Mouse (Mus musculus): Measurements from ENCODE around the gene Aldh18a1. TPM values are rescaled to one million over a fixed set of nuclear protein-coding genes. Genes with fewer than 3 reads are reported as not detected.
A peak's percentile ranks its signal among the peaks of the same experiment; 100 is the strongest.
"Not testable (repeated sequence)": the region's sequence is repeated elsewhere in the genome, so short reads cannot be mapped to it uniquely, and the experiment has no call there.

Gene Aldh18a1
- polyA plus RNA-seq, 1 experiment from 2014 or later, result 51.6 TPM

DNA sequence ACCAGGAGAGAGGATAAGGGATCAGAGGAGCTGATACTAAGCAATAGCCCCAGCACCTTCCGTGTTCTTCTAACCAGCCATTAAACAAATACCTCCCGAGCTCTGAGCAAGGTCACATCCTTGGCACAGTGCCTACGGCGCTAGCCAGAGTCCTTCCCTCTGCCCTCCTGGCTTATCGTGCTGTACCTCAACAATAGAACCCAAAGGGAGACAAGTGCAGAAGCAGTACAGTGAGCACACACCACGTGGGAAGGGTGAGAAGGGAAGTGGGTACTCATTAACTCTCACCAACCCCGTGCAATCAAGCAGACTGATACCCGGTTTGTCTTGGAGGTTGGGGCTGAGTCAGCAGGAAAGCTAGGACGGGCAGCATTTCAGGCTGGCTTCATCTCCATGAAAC is 17.5 kb downstream of the Aldh18a1 start:
- H3K4me2 ChIP-seq (replicated peaks; ENCODE audit: low read depth, low read length), result no peak overlapping the region
- peaks cover 83% of the 10 kb centered on the region for H3K36me3 ChIP-seq (ENCODE audit: control insufficient read depth, insufficient read depth, low read length)

DNA sequence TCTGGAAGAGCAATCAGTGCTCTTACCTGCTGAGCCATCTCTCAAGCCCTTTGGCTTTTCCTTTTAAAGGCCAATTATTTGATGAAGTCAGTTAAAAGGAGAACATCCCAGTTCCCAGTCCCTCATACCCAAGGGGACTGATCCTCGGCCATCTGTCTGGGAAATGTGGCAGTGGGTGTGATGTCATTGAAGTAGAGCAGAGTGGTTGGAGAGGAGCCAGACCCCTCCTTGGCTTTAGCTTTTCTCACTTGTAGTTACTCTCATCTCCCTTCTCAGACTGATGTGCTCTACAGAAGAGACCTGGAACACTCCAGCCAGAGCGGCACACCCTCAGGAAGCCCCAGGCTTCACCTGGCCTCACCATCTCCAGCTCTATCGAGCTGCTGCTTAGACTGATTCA is 20.6 kb downstream of the Aldh18a1 start:
- peaks cover 86% of the 10 kb centered on the region for H3K36me3 ChIP-seq (ENCODE audit: control insufficient read depth, insufficient read depth, low read length)
- peaks cover 6% of the 10 kb centered on the region; the same call in 1 of the 2 replicates for H3K9me3 ChIP-seq (ENCODE audit: control insufficient read depth, low read length)
- H3K27ac ChIP-seq (ENCODE audit: low read depth, low read length), result no peak overlapping the region
- no peak overlapping the region for H3K4me3 ChIP-seq (ENCODE audit: low read length)
- no peak overlapping the region for H3K9ac ChIP-seq (ENCODE audit: low read depth, low read length)
- H3K27me3 ChIP-seq (ENCODE audit: control insufficient read depth, insufficient read depth, low read length), result no peaks in the 10 kb centered on the region
- no peak for ATAC-seq (ENCODE audit: low FRiP score, low TSS enrichment)
- H3K4me2 ChIP-seq (replicated peaks; ENCODE audit: low read depth, low read length), result no peak overlapping the region
- no peaks in the 10 kb centered on the region for H3K4me1 ChIP-seq (ENCODE audit: control insufficient read depth, insufficient read depth, low read length)
- WGBS, result 94% methylated on average over 3 of the region's 3 CpGs

More for the DNA sequence above, 17.5 kb downstream of the Aldh18a1 start:
- no peak overlapping the region for H3K27ac ChIP-seq (ENCODE audit: low read depth, low read length)
- 88% methylated on average over 9 of the region's 9 CpGs for WGBS
- H3K9me3 ChIP-seq (ENCODE audit: control insufficient read depth, low read length), result peaks cover 6% of the 10 kb centered on the region; the same call in 1 of the 2 replicates
- no peaks in the 10 kb centered on the region for H3K27me3 ChIP-seq (ENCODE audit: control insufficient read depth, insufficient read depth, low read length)
- no peaks in the 10 kb centered on the region for H3K4me1 ChIP-seq (ENCODE audit: control insufficient read depth, insufficient read depth, low read length)
- no peak overlapping the region for H3K9ac ChIP-seq (ENCODE audit: low read depth, low read length)
- H3K4me3 ChIP-seq (ENCODE audit: low read length), result no peak overlapping the region
- ATAC-seq (ENCODE audit: low FRiP score, low TSS enrichment), result peak; percentile 20; the same call in 1 of the 2 replicates

DNA sequence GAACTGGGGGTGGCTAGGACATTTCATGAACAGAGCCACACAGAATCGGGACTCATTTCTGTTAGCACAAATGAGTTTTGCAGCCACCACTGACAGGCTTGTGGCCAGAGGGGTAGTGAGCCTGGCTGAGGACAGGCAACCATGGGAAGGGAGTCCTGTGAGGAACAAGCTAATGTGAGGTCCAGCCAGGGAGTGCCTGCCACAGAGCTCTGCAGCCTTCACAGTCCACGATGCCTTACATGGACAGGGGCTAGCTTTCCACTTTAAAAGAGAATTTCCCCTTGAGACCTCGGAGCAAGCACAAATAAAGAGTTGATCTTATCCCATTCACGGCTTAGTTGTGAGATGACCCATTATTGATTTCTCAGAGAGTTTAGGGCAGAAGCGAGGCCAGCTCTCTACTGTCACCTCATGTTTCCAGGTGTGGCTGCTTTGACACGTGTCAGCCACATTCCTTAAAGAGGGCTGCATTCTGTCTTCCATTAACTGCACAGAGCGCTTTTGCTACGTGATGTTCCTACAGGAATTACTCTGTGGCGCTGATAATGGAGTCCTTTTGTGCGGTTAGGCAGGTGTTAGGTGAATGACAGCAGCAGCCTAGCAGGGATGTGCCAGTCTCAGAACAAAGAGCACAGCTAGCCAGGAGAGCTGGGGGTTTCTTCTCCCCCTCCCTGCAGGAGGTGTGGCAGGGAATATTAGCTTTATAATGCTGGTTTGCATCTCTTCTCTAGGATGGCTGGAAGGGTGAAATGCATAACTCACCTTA is 24.2 kb downstream of the Aldh18a1 start:
- Histone ChIP-seq H3K4me2 (replicated peaks; ENCODE audit: low read depth, low read length) (no peak overlapping the region), H3K9ac (ENCODE audit: low read depth, low read length) (no peak overlapping the region), H3K4me3 (ENCODE audit: low read length) (no peak overlapping the region), H3K27ac (ENCODE audit: low read depth, low read length) (no peak overlapping the region), H3K27me3 (ENCODE audit: control insufficient read depth, insufficient read depth, low read length) (no peaks in the 10 kb centered on the region), H3K4me1 (ENCODE audit: control insufficient read depth, insufficient read depth, low read length) (no peaks in the 10 kb centered on the region), H3K36me3 (ENCODE audit: control insufficient read depth, insufficient read depth, low read length) (peaks cover 68% of the 10 kb centered on the region), H3K9me3 (ENCODE audit: control insufficient read depth, low read length) (no peaks in the 10 kb centered on the region)
- WGBS, result 83% methylated on average over 10 of the region's 10 CpGs
- no peak for ATAC-seq (ENCODE audit: low FRiP score, low TSS enrichment)

DNA sequence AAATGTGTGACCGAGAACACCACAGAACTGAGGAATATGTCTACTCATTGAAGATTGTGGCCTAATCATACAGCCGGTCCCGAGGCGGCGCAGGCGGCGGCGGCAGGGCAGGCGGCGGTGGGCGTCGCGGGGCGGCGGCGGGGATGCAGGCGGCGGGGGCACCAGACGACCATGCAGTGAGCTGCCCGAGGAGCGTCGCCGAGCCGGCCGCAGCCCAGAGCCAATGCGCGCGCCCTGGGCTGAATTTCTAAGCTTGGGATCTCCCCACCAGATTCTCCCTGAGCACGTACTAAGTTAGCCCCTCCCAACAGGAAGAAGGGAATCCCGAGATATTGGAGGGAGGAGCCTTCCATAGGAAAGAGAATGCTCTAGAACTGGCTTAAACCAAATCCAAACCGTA is 26.7 kb downstream of the Aldh18a1 start:
- not testable (repeated sequence) for ATAC-seq (ENCODE audit: low FRiP score, low TSS enrichment)
- peaks cover 61% of the 10 kb centered on the region for H3K36me3 ChIP-seq (ENCODE audit: control insufficient read depth, insufficient read depth, low read length)

DNA sequence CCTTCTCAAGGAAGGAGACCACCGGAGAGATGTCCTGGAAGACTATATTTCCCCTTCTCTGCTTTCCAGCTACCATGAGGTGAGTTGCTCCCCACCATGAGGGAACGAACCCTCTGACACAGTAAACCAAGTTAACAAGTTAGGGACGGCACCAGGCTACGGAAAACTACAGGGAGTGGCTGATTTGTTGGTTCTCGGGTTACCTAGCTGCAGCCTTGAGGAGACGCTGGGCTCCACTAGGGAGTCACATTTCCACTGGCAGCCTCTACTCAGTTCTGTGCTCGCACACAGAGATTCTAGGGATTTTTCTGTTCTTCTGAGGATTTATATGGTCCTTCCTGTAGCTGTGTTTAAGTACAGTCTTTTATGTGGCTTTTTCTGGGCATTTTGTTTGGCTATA is 32.2 kb downstream of the Aldh18a1 start:
- Histone ChIP-seq H3K27ac (ENCODE audit: low read depth, low read length) (no peak overlapping the region), H3K9ac (ENCODE audit: low read depth, low read length) (no peak overlapping the region), H3K27me3 (ENCODE audit: control insufficient read depth, insufficient read depth, low read length) (no peaks in the 10 kb centered on the region), H3K9me3 (ENCODE audit: control insufficient read depth, low read length) (0 out of 2 replicates have a peak, but pooled peaks cover 3% of the 10 kb centered on the region), H3K36me3 (ENCODE audit: control insufficient read depth, insufficient read depth, low read length) (peaks cover 44% of the 10 kb centered on the region), H3K4me3 (ENCODE audit: low read length) (no peak overlapping the region), H3K4me1 (ENCODE audit: control insufficient read depth, insufficient read depth, low read length) (no peaks in the 10 kb centered on the region), H3K4me2 (replicated peaks; ENCODE audit: low read depth, low read length) (no peak overlapping the region)
- peak; percentile 69 for ATAC-seq (ENCODE audit: low FRiP score, low TSS enrichment)
- 33% methylated on average over 7 of the region's 7 CpGs for WGBS

More for the DNA sequence above, 26.7 kb downstream of the Aldh18a1 start:
- H3K4me1 ChIP-seq (ENCODE audit: control insufficient read depth, insufficient read depth, low read length); H3K4me3 ChIP-seq (ENCODE audit: low read length); H3K4me2 ChIP-seq (replicated peaks; ENCODE audit: low read depth, low read length); H3K27ac ChIP-seq (ENCODE audit: low read depth, low read length); H3K9me3 ChIP-seq (ENCODE audit: control insufficient read depth, low read length); H3K27me3 ChIP-seq (ENCODE audit: control insufficient read depth, insufficient read depth, low read length); H3K9ac ChIP-seq (ENCODE audit: low read depth, low read length): not testable (repeated sequence)
- 68% methylated on average over 12 of the region's 31 CpGs for WGBS

DNA sequence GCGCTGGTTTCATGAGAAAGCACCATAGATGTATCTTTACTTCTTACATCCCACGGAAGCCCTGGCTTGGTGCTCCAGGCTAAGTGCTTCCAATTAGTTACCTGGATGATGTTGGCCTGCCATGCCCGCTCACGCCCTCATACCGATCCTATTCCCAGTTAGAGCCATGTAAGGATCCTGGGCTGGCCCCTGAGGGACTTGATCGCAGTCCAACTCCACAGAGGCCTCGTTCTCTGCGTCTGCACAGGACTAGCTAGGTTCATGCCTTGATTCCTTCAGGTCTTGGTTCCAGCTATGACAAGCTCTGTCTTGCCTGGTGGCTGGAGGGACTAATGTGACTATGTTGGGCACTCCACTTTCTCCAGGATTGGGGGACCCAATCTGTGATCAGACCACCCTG is 33.1 kb downstream of the Aldh18a1 start:
- no peak overlapping the region for H3K4me3 ChIP-seq (ENCODE audit: low read length)
- 96% methylated on average over 8 of the region's 8 CpGs for WGBS
- H3K4me2 ChIP-seq (replicated peaks; ENCODE audit: low read depth, low read length), result no peak overlapping the region
- H3K9me3 ChIP-seq (ENCODE audit: control insufficient read depth, low read length), result 0 out of 2 replicates have a peak, but pooled peaks cover 3% of the 10 kb centered on the region
- ATAC-seq (ENCODE audit: low FRiP score, low TSS enrichment), result no peak
- no peak overlapping the region for H3K9ac ChIP-seq (ENCODE audit: low read depth, low read length)
- H3K27me3 ChIP-seq (ENCODE audit: control insufficient read depth, insufficient read depth, low read length), result no peaks in the 10 kb centered on the region
- H3K4me1 ChIP-seq (ENCODE audit: control insufficient read depth, insufficient read depth, low read length), result no peaks in the 10 kb centered on the region
- H3K36me3 ChIP-seq (ENCODE audit: control insufficient read depth, insufficient read depth, low read length), result peaks cover 53% of the 10 kb centered on the region
- no peak overlapping the region for H3K27ac ChIP-seq (ENCODE audit: low read depth, low read length)

DNA sequence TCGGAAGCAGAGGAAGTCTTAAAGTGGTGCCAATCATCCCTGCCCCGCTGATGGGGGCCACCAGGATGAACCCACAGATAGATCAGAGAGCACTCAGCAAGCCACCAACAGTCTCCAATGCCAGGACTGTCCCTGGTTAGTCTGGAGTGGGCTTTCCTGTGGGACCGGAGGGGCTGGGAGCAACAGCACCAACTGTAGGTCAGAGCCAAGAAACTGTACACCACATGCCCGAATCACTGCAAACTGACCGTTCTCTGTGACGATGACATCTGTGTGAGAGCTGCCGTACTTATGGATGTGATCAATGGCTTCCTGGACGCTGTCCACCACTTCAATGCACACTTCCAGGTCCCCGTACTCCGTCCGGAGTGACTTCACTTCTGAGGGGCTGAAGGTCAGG is 33.9 kb downstream of the Aldh18a1 start:
- H3K36me3 ChIP-seq (ENCODE audit: control insufficient read depth, insufficient read depth, low read length), result peaks cover 53% of the 10 kb centered on the region

DNA sequence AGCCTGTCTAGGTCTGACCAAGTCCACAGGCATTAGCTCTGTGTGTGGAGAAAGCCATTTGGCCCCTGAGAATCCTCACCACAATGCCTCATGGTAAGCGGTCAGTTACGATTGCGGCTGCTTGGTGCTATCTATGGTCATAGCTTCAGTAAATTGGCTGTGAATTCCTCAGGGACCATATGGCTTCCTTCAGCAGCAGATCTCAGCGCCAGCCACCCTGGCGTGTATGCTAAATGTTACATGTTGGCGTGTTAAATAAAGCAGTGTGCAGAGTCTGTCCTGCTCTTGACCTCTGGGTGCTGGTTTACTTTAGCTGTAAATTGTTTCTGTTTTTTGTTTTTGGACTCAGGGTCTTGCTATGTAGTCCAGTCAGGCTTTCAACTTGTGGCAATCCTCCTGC is 34.4 kb downstream of the Aldh18a1 start:
- 0 out of 2 replicates have a peak, but pooled peaks cover 3% of the 10 kb centered on the region for H3K9me3 ChIP-seq (ENCODE audit: control insufficient read depth, low read length)
- ATAC-seq (ENCODE audit: low FRiP score, low TSS enrichment), result no peak
- no peak overlapping the region for H3K4me2 ChIP-seq (replicated peaks; ENCODE audit: low read depth, low read length)
- H3K4me1 ChIP-seq (ENCODE audit: control insufficient read depth, insufficient read depth, low read length), result 0 out of 2 replicates have a peak, but pooled peaks cover 3% of the 10 kb centered on the region
- WGBS, result 68% methylated on average over 6 of the region's 6 CpGs
- peaks cover 53% of the 10 kb centered on the region for H3K36me3 ChIP-seq (ENCODE audit: control insufficient read depth, insufficient read depth, low read length)
- H3K9ac ChIP-seq (ENCODE audit: low read depth, low read length), result no peak overlapping the region
- no peak overlapping the region for H3K4me3 ChIP-seq (ENCODE audit: low read length)
- H3K27me3 ChIP-seq (ENCODE audit: control insufficient read depth, insufficient read depth, low read length), result no peaks in the 10 kb centered on the region
- no peak overlapping the region for H3K27ac ChIP-seq (ENCODE audit: low read depth, low read length)

More for the DNA sequence above, 33.9 kb downstream of the Aldh18a1 start:
- 0 out of 2 replicates have a peak, but pooled peaks cover 1% of the 10 kb centered on the region for H3K4me1 ChIP-seq (ENCODE audit: control insufficient read depth, insufficient read depth, low read length)
- WGBS, result 67% methylated on average over 11 of the region's 11 CpGs
- ATAC-seq (ENCODE audit: low FRiP score, low TSS enrichment), result 0 out of 2 replicates have a peak, but pooled peaks have one; percentile 17
- no peak overlapping the region for H3K4me3 ChIP-seq (ENCODE audit: low read length)
- no peak overlapping the region for H3K27ac ChIP-seq (ENCODE audit: low read depth, low read length)
- no peak overlapping the region for H3K4me2 ChIP-seq (replicated peaks; ENCODE audit: low read depth, low read length)
- H3K27me3 ChIP-seq (ENCODE audit: control insufficient read depth, insufficient read depth, low read length), result no peaks in the 10 kb centered on the region
- 0 out of 2 replicates have a peak, but pooled peaks cover 3% of the 10 kb centered on the region for H3K9me3 ChIP-seq (ENCODE audit: control insufficient read depth, low read length)
- H3K9ac ChIP-seq (ENCODE audit: low read depth, low read length), result no peak overlapping the region

All from kidney, embryonic 14.5 days (tissue).